Comparison of ENCODE assay signal across 19 mouse cellular contexts in genomic region chr11:20556163-20556911, GRCm38 (mm10). TPM values are rescaled to one million over a fixed set of nuclear protein-coding genes. Genes with fewer than 3 reads are reported as not detected.
A peak's percentile ranks its signal among the peaks of the same experiment; 100 is the strongest.
DNase-seq lines count a peak whose midpoint lies in the region; ATAC-seq and TF ChIP-seq lines count a peak whose summit lies in the region.
"Had no signal": no experiment of that assay in that cellular context is flagged by ENCODE, and none has a peak within 500 bp of the region (broad histone marks: within the 10 kb centered on the region; RNA-seq: fewer than 3 reads in every experiment).

No protein-coding gene starts in this region.

- H3K27ac ChIP-seq in MEL (ENCODE audit: control insufficient read depth, low read depth, low read length) = peak overlapping the region; percentile 68
- H3K27ac ChIP-seq in liver, embryonic 11.5 days (ENCODE audit: low read depth, low read length) = peak overlapping the region; percentile 32; the same call in 1 of the 2 replicates
- H3K27ac ChIP-seq in liver, postnatal 0 days (ENCODE audit: low read depth) = peak overlapping the region; percentile 13; the same call in 1 of the 2 replicates
- no peak overlapping the region for H3K27ac ChIP-seq in forebrain, embryonic 10.5 days
- no peak overlapping the region for H3K27ac ChIP-seq in left cerebral cortex, adult 2 months
- H3K27ac ChIP-seq: forebrain, embryonic 13.5 days; kidney, postnatal 0 days; limb, embryonic 15.5 days; midbrain, embryonic 13.5 days had no signal

- WGBS in liver, embryonic 11.5 days = 55% methylated on average over 7 of the region's 7 CpGs
- WGBS in liver, postnatal 0 days (ENCODE audit: insufficient replicate concordance) = 45% methylated on average over 7 of the region's 7 CpGs
- WGBS in forebrain, embryonic 10.5 days = 82% methylated on average over 7 of the region's 7 CpGs

- H3K36me3 ChIP-seq in MEL (ENCODE audit: control insufficient read depth in 1 of 2, insufficient read depth in 2 of 2, low read length in 2 of 2) = peaks cover 0 to 38% of the 10 kb centered on the region in 2 experiments; a peak in 2 of 4 replicates
- no peaks in the 10 kb centered on the region for H3K36me3 ChIP-seq in liver, embryonic 11.5 days (ENCODE audit: control insufficient read depth, insufficient read depth, low read length)
- no peaks in the 10 kb centered on the region for H3K36me3 ChIP-seq in liver, postnatal 0 days (replicated peaks; ENCODE audit: insufficient read depth, low read length)
- H3K36me3 ChIP-seq in forebrain, embryonic 10.5 days (replicated peaks) = no peaks in the 10 kb centered on the region
- H3K36me3 ChIP-seq: limb, embryonic 15.5 days; midbrain, embryonic 13.5 days had no signal

- TF ChIP-seq RAD21 in MEL (IDR thresholded peaks at IDR 0.05; ENCODE audit: low read depth, low read length) = no peak

- H3K4me3 ChIP-seq in MEL (ENCODE audit: control insufficient read depth in 1 of 2, insufficient read depth in 1 of 2, low read depth in 2 of 2, low read length in 2 of 2) = no peak overlapping the region; a peak in 1 of 4 replicates
- no peak overlapping the region for H3K4me3 ChIP-seq in liver, embryonic 11.5 days (ENCODE audit: low read depth, low read length)
- H3K4me3 ChIP-seq in liver, postnatal 0 days (ENCODE audit: low read depth, low read length) = no peak overlapping the region
- H3K4me3 ChIP-seq in forebrain, embryonic 10.5 days = no peak overlapping the region
- H3K4me3 ChIP-seq in left cerebral cortex, adult 2 months = no peak overlapping the region
- H3K4me3 ChIP-seq: forebrain, embryonic 13.5 days; limb, embryonic 15.5 days; midbrain, embryonic 13.5 days had no signal

- no peak for TF ChIP-seq CTCF in MEL (IDR thresholded peaks at IDR 0.05 in 2 of 3, conservative IDR thresholded peaks at IDR 0.05 in 1 of 3; ENCODE audit: control insufficient read depth in 1 of 3, insufficient read depth in 1 of 3, low read depth in 2 of 3, low read length in 3 of 3, poor library complexity in 1 of 3, severe bottlenecking in 1 of 3)
- TF ChIP-seq CTCF in liver, postnatal 0 days (IDR thresholded peaks at IDR 0.05; ENCODE audit: low read depth) = no peak
- no peak for TF ChIP-seq CTCF in left cerebral cortex, adult 2 months (IDR thresholded peaks at IDR 0.05)

- intact Hi-C loops in left cerebral cortex, adult 2 months (cut with DNase I) = no loop called here

- H3K4me1 ChIP-seq in MEL (ENCODE audit: control insufficient read depth in 1 of 2, insufficient read depth in 2 of 2, low read length in 2 of 2) = peaks cover 6 to 30% of the 10 kb centered on the region in 2 experiments
- H3K4me1 ChIP-seq in liver, embryonic 11.5 days (replicated peaks; ENCODE audit: control insufficient read depth, insufficient read depth, low read length) = peaks cover 32% of the 10 kb centered on the region
- peaks cover 23% of the 10 kb centered on the region for H3K4me1 ChIP-seq in liver, postnatal 0 days (ENCODE audit: insufficient read depth)
- peaks cover 11% of the 10 kb centered on the region for H3K4me1 ChIP-seq in forebrain, embryonic 10.5 days

- no peaks in the 10 kb centered on the region for H3K27me3 ChIP-seq in MEL (ENCODE audit: control insufficient read depth in 1 of 2, insufficient read depth in 2 of 2, low read length in 2 of 2)
- no peaks in the 10 kb centered on the region for H3K27me3 ChIP-seq in liver, embryonic 11.5 days (replicated peaks; ENCODE audit: control insufficient read depth, insufficient read depth, low read length)
- no peaks in the 10 kb centered on the region for H3K27me3 ChIP-seq in liver, postnatal 0 days (ENCODE audit: insufficient read depth, low read length)
- no peaks in the 10 kb centered on the region for H3K27me3 ChIP-seq in forebrain, embryonic 10.5 days (ENCODE audit: poor library complexity, severe bottlenecking)
- H3K27me3 ChIP-seq: forebrain, embryonic 13.5 days; limb, embryonic 15.5 days; midbrain, embryonic 13.5 days had no signal

- ATAC-seq in liver, embryonic 11.5 days (replicated peaks; ENCODE audit: low FRiP score) = peak; percentile 84
- peak; percentile 40 for ATAC-seq in liver, postnatal 0 days
- ATAC-seq: forebrain, embryonic 13.5 days; midbrain, embryonic 13.5 days had no signal

- H3K79me2 ChIP-seq in MEL (ENCODE audit: control insufficient read depth, insufficient read depth, low read length, poor library complexity) = no peaks in the 10 kb centered on the region

- DNase-seq in A20 (ENCODE audit: low read depth, low spot score) = peak; percentile 32
- DNase-seq in MEL (ENCODE audit: low read depth, low spot score) = peak; percentile 56
- DNase-seq in liver, embryonic 11.5 days (ENCODE audit: low spot score) = no peak
- no peak for DNase-seq in liver, postnatal 0 days
- DNase-seq in forebrain, embryonic 10.5 days (ENCODE audit: extremely low spot score, low spot score) = no peak
- DNase-seq in adrenal gland, postnatal 14 days = no peak
- no peak for DNase-seq in left cerebral cortex, adult 2 months (ENCODE audit: extremely low spot score in 1 of 2, low spot score in 2 of 2)
- DNase-seq: adrenal gland, postnatal 36 days; cerebellum, adult 11-12 months; cerebellum, postnatal 10 days; kidney, adult 18-20 months; left cerebral cortex, postnatal 4 days; lung, postnatal 14 days; right cerebral cortex, postnatal 14 days had no signal

- H3K9ac ChIP-seq in MEL (ENCODE audit: control insufficient read depth, low read depth, low read length, poor library complexity, severe bottlenecking) = peak overlapping the region; percentile 44
- H3K9ac ChIP-seq in liver, embryonic 11.5 days (ENCODE audit: low read depth, low read length) = 0 out of 2 replicates have a peak overlapping the region, but pooled peaks have one; percentile 20
- H3K9ac ChIP-seq in liver, postnatal 0 days (replicated peaks) = no peak overlapping the region
- H3K9ac ChIP-seq: forebrain, embryonic 13.5 days; limb, embryonic 15.5 days; midbrain, embryonic 13.5 days had no signal

- no peaks in the 10 kb centered on the region for H3K9me3 ChIP-seq in MEL (replicated peaks; ENCODE audit: insufficient read depth, low read length)
- H3K9me3 ChIP-seq in liver, embryonic 11.5 days (ENCODE audit: control insufficient read depth, low read length) = no peaks in the 10 kb centered on the region
- no peaks in the 10 kb centered on the region for H3K9me3 ChIP-seq in liver, postnatal 0 days (ENCODE audit: low read length)
- no peaks in the 10 kb centered on the region for H3K9me3 ChIP-seq in forebrain, embryonic 10.5 days
- H3K9me3 ChIP-seq: forebrain, embryonic 13.5 days; limb, embryonic 15.5 days; midbrain, embryonic 13.5 days had no signal

- peak; percentile 56 to 65 for TF ChIP-seq EP300 in MEL (IDR thresholded peaks at IDR 0.05; ENCODE audit: low read depth in 1 of 2, low read length in 2 of 2)
- no peak for TF ChIP-seq EP300 in liver, postnatal 0 days (IDR thresholded peaks at IDR 0.05; ENCODE audit: low read depth)

- peak overlapping the region; percentile 29; the same call in 1 of the 2 replicates for H3K4me2 ChIP-seq in liver, embryonic 11.5 days
- H3K4me2 ChIP-seq in liver, postnatal 0 days (ENCODE audit: low read depth, low read length) = peak overlapping the region; percentile 11; the same call in 1 of the 2 replicates
- H3K4me2 ChIP-seq: forebrain, embryonic 13.5 days; heart, embryonic 11.5 days; limb, embryonic 15.5 days; midbrain, embryonic 13.5 days had no signal

- no peak for TF ChIP-seq POLR2A in MEL (IDR thresholded peaks at IDR 0.05; ENCODE audit: control insufficient read depth in 1 of 2, insufficient read depth in 1 of 2, low read depth in 1 of 2, low read length in 2 of 2, poor library complexity in 1 of 2)

TF ChIP-seq in MEL, 35 proteins besides CTCF, POLR2A, EP300 and RAD21 (continues in another document):
- TF ChIP-seq POLR2AphosphoS2 (IDR thresholded peaks at IDR 0.05; ENCODE audit: low read length) (no peak), ZKSCAN1 (IDR thresholded peaks at IDR 0.05; ENCODE audit: low read depth, low read length) (no peak), ZMIZ1 (IDR thresholded peaks at IDR 0.05; ENCODE audit: low read depth, low read length) (no peak), ZNF384 (IDR thresholded peaks at IDR 0.05; ENCODE audit: low read depth, low read length) (peak; percentile 33; the same call in 1 of the 2 replicates), TCF12 (IDR thresholded peaks at IDR 0.05; ENCODE audit: low read depth, low read length) (peak; percentile 68), NRF1 (IDR thresholded peaks at IDR 0.05; ENCODE audit: insufficient read depth, low read depth, low read length, poor library complexity, severe bottlenecking) (no peak), GATA1 (IDR thresholded peaks at IDR 0.05; ENCODE audit: low read depth, low read length) (peak; percentile 84), MAZ (IDR thresholded peaks at IDR 0.05; ENCODE audit: low read depth, low read length) (no peak), SMC3 (IDR thresholded peaks at IDR 0.05; ENCODE audit: low read depth, low read length) (no peak), MYB (IDR thresholded peaks at IDR 0.05; ENCODE audit: low read depth, low read length) (no peak), CHD2 (IDR thresholded peaks at IDR 0.05; ENCODE audit: low read length) (no peak), USF2 (IDR thresholded peaks at IDR 0.05; ENCODE audit: borderline replicate concordance in 1 of 2, insufficient read depth in 1 of 2, low read depth in 1 of 2, low read length in 2 of 2) (no peak), KAT2A (conservative IDR thresholded peaks at IDR 0.05; ENCODE audit: low read depth, low read length) (no peak), CHD1 (IDR thresholded peaks at IDR 0.05; ENCODE audit: low read depth, low read length) (no peak), SIN3A (IDR thresholded peaks at IDR 0.05; ENCODE audit: low read length) (peak; percentile 69), ZC3H11A (IDR thresholded peaks at IDR 0.05; ENCODE audit: low read depth, low read length) (no peak), MXI1 (IDR thresholded peaks at IDR 0.05; ENCODE audit: low read depth, low read length) (peak; percentile 68), ETS1 (IDR thresholded peaks at IDR 0.05; ENCODE audit: low read depth, low read length) (no peak; the same call in 1 of the 2 replicates), MAFK (IDR thresholded peaks at IDR 0.05; ENCODE audit: borderline replicate concordance, low read depth, low read length) (no peak), GABPA (IDR thresholded peaks at IDR 0.05; ENCODE audit: low read depth, low read length) (no peak)

RNA-seq across cellular contexts. Expression of gene Sertad2, which starts 13.3 kb away (rescaled TPM):
- 7.0 TPM in 2 replicates for total RNA-seq in MEL (2012; rRNA removed)
- 10 to 100 TPM in 1 of 2 experiments, not detected in 1; 11.5 TPM for polyA plus RNA-seq in MEL (2012; ENCODE audit: insufficient read depth in 1 of 2, insufficient read length in 2 of 2, low read depth in 1 of 2, low replicate concordance in 2 of 2, missing spikeins in 1 of 2)
- 16.2 and 21.4 TPM in 2 replicates for polyA plus RNA-seq in liver, embryonic 11.5 days (2014; fragmentation: Nextera tagmentation; extraction: Ambion mirVana)
- polyA plus RNA-seq in liver, postnatal 0 days (2015; fragmentation: Nextera tagmentation; extraction: Ambion mirVana) = 24.0 and 28.2 TPM in 2 replicates
- polyA plus RNA-seq in forebrain, embryonic 10.5 days (2016; fragmentation: Nextera tagmentation; extraction: Ambion mirVana) = 27.5 and 27.7 TPM in 2 replicates
- total RNA-seq in adrenal gland, postnatal 14 days (2021) = 15.7 and 15.9 TPM in 2 replicates
- 10 to 100 TPM; 23.0 to 28.5 TPM for total RNA-seq in left cerebral cortex, adult 2 months (2021)

Comparison
In these comparisons a context has a peak if more than half of its experiments do, and no peak if none do; other contexts are left out.
1. DNase-seq: peak in A20 (single experiment) and MEL (single experiment); none in liver, embryonic 11.5 days (single experiment), liver, postnatal 0 days (single experiment), forebrain, embryonic 10.5 days (single experiment), adrenal gland, postnatal 14 days (single experiment) and left cerebral cortex, adult 2 months (0 of 2).
2. H3K27ac ChIP-seq: peak in MEL (single experiment), liver, embryonic 11.5 days (single experiment) and liver, postnatal 0 days (single experiment); none in forebrain, embryonic 10.5 days (single experiment) and left cerebral cortex, adult 2 months (single experiment).